Mouse (Mus musculus): ENCODE measurements around the gene 1600014C23Rik. TPM values are rescaled to one million over a fixed set of nuclear protein-coding genes. Genes with fewer than 3 reads are reported as not detected.

The 1600014C23Rik gene
- not detected in 2 replicates for polyA plus RNA-seq (2012; ENCODE audit: insufficient read depth, insufficient read length, missing spikeins)

DNA sequence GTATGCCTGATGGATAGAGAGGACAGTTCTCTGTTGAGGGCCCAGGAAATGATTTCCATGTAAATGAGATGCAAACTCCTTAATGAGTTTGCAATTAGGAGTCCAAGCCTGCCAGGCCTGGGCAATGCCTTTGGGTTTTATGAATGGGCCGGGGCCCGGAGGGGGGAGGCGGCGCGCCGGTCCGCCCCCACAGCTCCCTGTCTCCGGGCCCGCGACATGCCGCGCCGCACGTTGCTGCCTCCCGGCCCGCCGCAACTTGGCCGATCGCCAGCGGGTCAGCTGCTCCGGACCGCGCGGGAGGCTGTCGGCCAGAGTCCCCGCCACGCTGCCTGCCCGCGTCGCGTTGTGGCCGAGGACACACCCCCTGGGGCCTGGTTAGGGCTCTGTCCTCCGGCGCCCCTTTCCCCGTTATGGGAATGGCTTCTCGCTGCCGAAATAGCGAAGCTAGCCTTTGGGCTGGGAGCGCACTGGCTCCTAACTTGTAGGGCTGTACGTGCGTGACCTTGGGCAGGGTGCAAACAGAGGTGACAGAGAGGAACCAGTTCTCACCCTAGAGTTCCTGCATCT, at the start of gene 1600014C23Rik:
1600014C23Rik (minus strand) TSS at position 110 of the 567 bp plus-strand sequence.
- Histone ChIP-seq H3K4me3 (ENCODE audit: insufficient read depth, low read length) (peak within 1 kb of the TSS; percentile 38), H3K4me1 (ENCODE audit: control insufficient read depth, insufficient read depth, low read length) (peaks cover 28% of the 10 kb centered on the region), H3K27ac (ENCODE audit: insufficient read depth, low read depth, low read length) (peak within 1 kb of the TSS; percentile 19; the same call in 1 of the 2 replicates)
- no peak for TF ChIP-seq CTCF (IDR thresholded peaks at IDR 0.05; ENCODE audit: low read depth, low read length)

DNA sequence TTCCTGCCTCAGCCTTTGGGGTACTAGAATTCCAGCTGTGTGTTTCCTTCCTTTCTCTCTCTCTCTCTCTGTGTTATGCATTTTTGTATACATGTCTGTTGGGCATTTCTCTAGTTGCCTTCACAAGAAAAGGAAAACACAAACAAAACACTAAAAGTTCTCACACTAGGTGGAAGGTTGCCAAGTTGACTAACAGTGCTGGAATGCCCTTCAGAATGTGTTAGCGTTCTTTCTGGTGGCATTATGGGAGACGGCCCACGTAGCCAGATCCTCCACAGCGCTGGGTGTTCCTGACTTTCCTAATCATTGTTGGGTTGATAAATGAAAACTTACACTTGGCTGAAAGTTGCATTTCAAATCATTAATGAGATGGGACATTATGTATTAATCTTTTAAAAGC, 44.8 kb upstream of the 1600014C23Rik start:
- no peak overlapping the region for H3K4me3 ChIP-seq (ENCODE audit: insufficient read depth, low read length)
- TF ChIP-seq CTCF (IDR thresholded peaks at IDR 0.05; ENCODE audit: low read depth, low read length) (no peak), POLR2A (IDR thresholded peaks at IDR 0.05; ENCODE audit: borderline replicate concordance, low read depth, low read length) (no peak)
- no peak overlapping the region for H3K27ac ChIP-seq (ENCODE audit: insufficient read depth, low read depth, low read length)
- H3K4me1 ChIP-seq (ENCODE audit: control insufficient read depth, insufficient read depth, low read length), result peaks cover 2% of the 10 kb centered on the region

DNA sequence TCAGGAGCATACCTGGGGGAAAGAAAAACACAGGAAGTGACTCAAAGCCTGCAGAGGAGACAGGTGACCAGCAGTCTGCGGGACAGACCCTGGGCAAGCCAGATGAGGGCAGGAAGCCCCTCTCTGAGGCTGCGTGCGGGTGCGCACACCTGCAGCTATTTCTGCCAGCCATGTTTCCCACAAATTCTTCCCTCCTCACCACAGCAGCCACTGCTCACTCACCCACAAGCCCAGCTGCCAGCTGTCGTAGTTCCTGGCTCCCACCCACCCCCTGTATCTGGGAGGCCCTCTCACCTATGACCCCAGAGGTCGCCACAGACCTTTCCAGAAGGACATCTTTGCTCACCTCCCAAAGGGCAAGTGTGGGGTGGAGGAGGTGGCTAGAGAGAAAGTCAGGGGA, 43.8 kb upstream of the 1600014C23Rik start:
- TF ChIP-seq POLR2A (IDR thresholded peaks at IDR 0.05; ENCODE audit: borderline replicate concordance, low read depth, low read length) (no peak), CTCF (IDR thresholded peaks at IDR 0.05; ENCODE audit: low read depth, low read length) (no peak)
- Histone ChIP-seq H3K4me3 (ENCODE audit: insufficient read depth, low read length) (no peak overlapping the region), H3K4me1 (ENCODE audit: control insufficient read depth, insufficient read depth, low read length) (peaks cover 12% of the 10 kb centered on the region), H3K27ac (ENCODE audit: insufficient read depth, low read depth, low read length) (no peak overlapping the region)

DNA sequence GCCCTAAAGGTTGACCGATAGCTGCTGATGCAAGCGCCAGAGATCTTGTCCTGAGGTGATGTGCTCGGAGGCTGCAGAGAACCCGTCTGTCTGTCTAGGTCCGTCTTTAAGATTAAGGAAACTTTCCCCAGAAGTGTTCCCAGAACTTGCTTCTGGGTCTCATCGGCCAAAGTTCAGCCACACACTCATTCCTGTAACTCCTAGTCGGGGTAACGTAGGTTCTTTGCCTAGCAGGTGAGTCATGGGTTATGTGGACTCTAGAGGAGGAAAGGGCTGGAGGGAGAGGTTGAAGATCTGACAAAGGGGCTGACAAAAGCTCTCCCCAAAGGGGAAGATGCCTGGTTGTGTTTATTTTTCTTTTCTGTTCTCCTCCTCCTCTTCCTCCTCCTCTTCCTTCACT, 42.5 kb upstream of the 1600014C23Rik start:
- no peak overlapping the region for H3K27ac ChIP-seq (ENCODE audit: insufficient read depth, low read depth, low read length)
- H3K4me1 ChIP-seq (ENCODE audit: control insufficient read depth, insufficient read depth, low read length), result peaks cover 17% of the 10 kb centered on the region
- H3K4me3 ChIP-seq (ENCODE audit: insufficient read depth, low read length), result no peak overlapping the region
- TF ChIP-seq CTCF (IDR thresholded peaks at IDR 0.05; ENCODE audit: low read depth, low read length) (no peak), POLR2A (IDR thresholded peaks at IDR 0.05; ENCODE audit: borderline replicate concordance, low read depth, low read length) (no peak)

DNA sequence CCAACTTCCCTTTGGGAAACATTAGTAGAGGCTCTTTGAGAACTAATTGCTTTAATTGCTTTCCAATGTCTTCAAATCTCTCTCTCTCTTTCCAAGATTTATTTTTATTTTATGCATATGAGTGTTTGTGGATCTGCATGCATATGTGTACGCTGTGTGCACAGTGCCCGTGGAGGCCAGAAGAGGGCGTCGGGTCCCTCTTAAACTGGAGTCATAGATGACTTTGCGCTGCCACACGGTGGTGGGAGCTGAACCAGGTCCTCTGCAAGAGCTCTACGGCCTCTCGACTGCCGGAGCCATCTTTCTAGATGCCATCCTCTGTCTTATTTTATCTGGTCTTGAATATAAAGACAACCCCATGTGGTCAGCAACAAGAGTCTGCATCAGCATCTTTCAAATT, 41.8 kb upstream of the 1600014C23Rik start:
- peaks cover 19% of the 10 kb centered on the region for H3K4me1 ChIP-seq (ENCODE audit: control insufficient read depth, insufficient read depth, low read length)
- no peak overlapping the region for H3K4me3 ChIP-seq (ENCODE audit: insufficient read depth, low read length)
- TF ChIP-seq POLR2A (IDR thresholded peaks at IDR 0.05; ENCODE audit: borderline replicate concordance, low read depth, low read length) (no peak), CTCF (IDR thresholded peaks at IDR 0.05; ENCODE audit: low read depth, low read length) (peak; percentile 30; the same call in 1 of the 2 replicates)
- no peak overlapping the region for H3K27ac ChIP-seq (ENCODE audit: insufficient read depth, low read depth, low read length)

DNA sequence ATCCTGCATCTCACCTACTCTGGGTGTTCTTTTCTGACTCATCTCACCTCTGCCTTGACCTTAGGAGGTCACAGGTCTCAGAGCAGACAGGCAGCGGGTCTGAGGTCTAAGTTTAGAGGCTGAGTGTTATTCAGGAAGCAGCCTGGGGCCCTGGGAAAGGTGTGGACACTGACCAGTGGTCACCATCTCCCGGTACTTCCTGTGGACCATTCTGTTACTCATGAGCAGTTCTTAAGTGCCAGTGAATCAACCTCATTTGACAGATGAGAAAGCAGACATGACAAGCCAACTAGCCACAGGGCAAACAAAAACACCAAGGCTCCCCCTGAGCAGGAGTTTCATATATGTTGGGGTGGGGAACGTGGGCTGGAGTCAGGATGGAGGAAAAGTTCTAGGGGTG, 38.9 kb upstream of the 1600014C23Rik start:
- Histone ChIP-seq H3K4me3 (ENCODE audit: insufficient read depth, low read length) (no peak overlapping the region), H3K27ac (ENCODE audit: insufficient read depth, low read depth, low read length) (no peak overlapping the region), H3K4me1 (ENCODE audit: control insufficient read depth, insufficient read depth, low read length) (peaks cover 30% of the 10 kb centered on the region)
- TF ChIP-seq POLR2A (IDR thresholded peaks at IDR 0.05; ENCODE audit: borderline replicate concordance, low read depth, low read length) (no peak), CTCF (IDR thresholded peaks at IDR 0.05; ENCODE audit: low read depth, low read length) (no peak)

DNA sequence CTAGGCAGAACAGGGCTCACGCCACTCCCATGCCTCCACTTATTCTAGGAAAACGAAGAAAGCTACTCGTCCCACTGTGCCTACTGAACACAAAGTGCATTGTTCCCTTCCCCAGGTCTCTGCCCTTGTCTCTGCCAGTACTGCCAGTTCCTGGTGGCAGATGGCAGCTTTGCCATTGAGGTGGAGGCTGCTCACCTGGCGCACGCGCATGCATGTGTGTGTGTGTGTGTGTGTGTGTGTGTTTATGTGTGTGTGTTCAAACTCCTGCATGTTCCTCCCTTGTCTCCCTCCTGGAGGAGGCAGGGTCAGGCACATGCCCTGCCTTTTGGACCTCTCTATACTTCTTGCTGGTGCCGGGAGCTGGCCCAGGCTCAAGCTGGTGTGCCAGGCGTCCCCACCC, 38.5 kb upstream of the 1600014C23Rik start:
- H3K4me3 ChIP-seq (ENCODE audit: insufficient read depth, low read length), result no peak overlapping the region
- H3K27ac ChIP-seq (ENCODE audit: insufficient read depth, low read depth, low read length), result no peak overlapping the region
- H3K4me1 ChIP-seq (ENCODE audit: control insufficient read depth, insufficient read depth, low read length), result peaks cover 34% of the 10 kb centered on the region
- TF ChIP-seq POLR2A (IDR thresholded peaks at IDR 0.05; ENCODE audit: borderline replicate concordance, low read depth, low read length) (no peak), CTCF (IDR thresholded peaks at IDR 0.05; ENCODE audit: low read depth, low read length) (no peak)

DNA sequence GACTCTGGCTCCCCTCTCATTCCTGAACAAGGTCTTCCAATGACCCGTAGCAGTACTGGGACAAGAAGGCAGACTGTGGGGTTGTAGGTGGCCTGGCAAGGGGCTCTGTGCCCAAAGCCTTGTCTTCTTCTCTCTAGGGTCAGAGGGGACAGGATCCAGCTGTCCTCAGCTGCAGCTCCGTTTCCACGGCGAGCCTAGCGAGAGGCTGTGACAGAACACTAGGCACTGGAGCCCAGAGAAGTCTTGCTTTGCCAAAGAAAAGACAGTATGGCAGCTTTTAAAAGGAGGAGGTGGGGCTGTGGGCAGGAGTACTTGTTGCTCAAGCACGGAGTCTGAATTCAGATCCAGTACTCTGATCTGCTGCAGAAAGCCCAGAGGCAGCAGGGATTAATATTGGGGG, 36.8 kb upstream of the 1600014C23Rik start:
- Histone ChIP-seq H3K4me3 (ENCODE audit: insufficient read depth, low read length) (no peak overlapping the region), H3K4me1 (ENCODE audit: control insufficient read depth, insufficient read depth, low read length) (peaks cover 45% of the 10 kb centered on the region), H3K27ac (ENCODE audit: insufficient read depth, low read depth, low read length) (no peak overlapping the region)
- TF ChIP-seq POLR2A (IDR thresholded peaks at IDR 0.05; ENCODE audit: borderline replicate concordance, low read depth, low read length), result no peak
- TF ChIP-seq CTCF (IDR thresholded peaks at IDR 0.05; ENCODE audit: low read depth, low read length), result no peak

DNA sequence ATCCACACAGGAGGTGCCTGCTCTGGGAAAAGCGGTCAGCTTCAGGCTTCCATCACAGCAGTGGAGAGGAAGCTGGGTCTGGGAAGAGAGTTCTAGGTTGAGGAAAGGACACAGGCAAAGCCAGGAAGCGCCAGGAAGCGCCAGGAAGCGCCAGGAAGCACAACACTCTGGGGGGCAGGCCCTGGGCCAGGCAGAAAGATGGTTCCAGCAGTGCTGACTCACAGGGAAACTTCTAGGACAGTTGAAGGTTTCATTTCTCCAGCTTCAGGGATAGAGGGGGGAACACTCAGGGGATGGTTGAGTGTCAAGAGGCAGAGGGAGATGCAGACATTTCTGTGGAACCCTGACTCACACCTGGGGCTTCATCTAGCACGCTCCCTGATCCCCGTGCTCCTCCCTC, 36.2 kb upstream of the 1600014C23Rik start:
- H3K4me1 ChIP-seq (ENCODE audit: control insufficient read depth, insufficient read depth, low read length), result peaks cover 45% of the 10 kb centered on the region
- TF ChIP-seq POLR2A (IDR thresholded peaks at IDR 0.05; ENCODE audit: borderline replicate concordance, low read depth, low read length), result no peak
- no peak for TF ChIP-seq CTCF (IDR thresholded peaks at IDR 0.05; ENCODE audit: low read depth, low read length)
- no peak overlapping the region for H3K27ac ChIP-seq (ENCODE audit: insufficient read depth, low read depth, low read length)
- no peak overlapping the region for H3K4me3 ChIP-seq (ENCODE audit: insufficient read depth, low read length)

DNA sequence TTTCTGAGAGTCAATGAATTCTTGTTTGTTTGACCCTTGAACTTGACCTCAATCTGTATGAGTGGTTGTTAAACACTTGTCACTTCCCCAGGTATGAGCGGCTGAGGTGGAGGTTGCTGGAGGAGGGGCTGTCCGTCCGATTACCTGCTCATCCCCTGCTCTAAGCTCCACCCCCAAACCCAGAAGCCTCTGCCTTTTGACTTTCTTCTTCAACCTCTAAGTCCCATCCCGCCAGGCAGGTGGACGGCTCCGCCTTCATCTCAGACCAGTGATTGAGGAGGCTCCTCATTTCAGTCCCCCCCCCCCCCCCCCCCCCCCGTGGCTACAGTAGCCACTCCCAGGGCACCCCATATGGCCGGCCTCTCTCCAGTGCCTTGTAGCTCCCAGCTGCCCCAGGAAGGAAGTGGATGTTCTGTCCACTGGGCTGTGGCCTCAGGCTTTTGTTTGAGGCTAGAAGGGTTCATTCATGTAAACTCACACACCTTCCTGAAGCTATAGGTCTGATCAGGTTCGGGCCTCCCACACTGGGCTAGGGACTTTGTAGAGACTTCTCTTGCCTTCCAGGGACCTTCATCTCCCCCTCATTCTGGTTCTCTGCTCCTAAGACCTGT, 34.0 kb upstream of the 1600014C23Rik start:
- no peak for TF ChIP-seq POLR2A (IDR thresholded peaks at IDR 0.05; ENCODE audit: borderline replicate concordance, low read depth, low read length)
- Histone ChIP-seq H3K27ac (ENCODE audit: insufficient read depth, low read depth, low read length) (peak overlapping the region; percentile 87), H3K4me3 (ENCODE audit: insufficient read depth, low read length) (no peak overlapping the region), H3K4me1 (ENCODE audit: control insufficient read depth, insufficient read depth, low read length) (peaks cover 44% of the 10 kb centered on the region)

Data from bone marrow macrophage, adult 2 months (primary cell).